In the genomic region with DNA sequence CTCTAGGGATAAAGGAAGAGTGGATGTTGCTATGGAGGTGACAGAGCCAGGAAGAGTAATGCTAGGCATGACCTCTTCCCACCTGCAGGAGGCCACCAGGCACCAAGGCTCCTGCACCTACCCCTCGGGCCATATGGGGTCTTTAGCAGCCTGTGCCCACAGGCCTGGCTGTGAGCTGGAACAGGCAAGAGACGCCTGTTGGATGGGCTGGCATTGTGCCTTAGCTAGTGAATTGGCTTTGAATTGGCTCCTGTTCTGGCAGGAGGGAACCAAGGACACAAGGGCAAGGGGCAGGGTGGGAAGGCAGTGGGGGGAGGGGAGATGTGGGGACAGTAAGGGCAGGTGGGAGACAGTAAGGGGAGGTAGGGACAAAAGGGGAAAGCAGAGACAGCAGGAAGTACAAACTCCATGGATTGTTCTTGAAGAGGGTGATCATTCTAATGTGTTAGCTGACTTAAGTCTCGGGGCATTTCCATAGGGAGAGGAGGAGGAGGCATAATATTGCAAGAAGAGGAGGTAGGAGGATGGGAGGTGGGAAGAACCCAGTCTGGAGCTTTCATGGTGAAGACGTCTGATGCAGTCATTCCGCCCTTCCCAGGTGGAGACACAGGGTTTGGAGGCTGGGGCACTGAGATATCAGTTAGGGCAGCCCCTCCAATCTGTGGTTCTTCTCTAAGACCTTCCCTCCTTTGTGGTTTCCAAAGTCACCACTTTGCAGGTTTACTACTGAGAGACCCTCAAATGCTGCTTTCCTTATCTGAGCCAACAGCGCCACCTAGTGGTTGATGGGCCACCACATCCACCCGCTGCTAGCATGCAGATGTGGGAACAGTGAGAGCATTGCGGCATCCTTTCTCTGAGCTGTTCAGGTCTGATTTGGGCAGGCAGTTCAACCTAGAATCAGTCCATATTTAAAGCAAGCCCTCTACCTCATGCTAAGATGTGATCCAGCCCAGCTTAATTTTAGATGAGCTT, we compare ENCODE assay signal across 8 mouse cellular contexts.
A peak's percentile ranks its signal among the peaks of the same experiment; 100 is the strongest.
DNase-seq lines count a peak whose midpoint lies in the region; ATAC-seq lines count a peak whose summit lies in the region.

No protein-coding gene starts in this region.

- no peak overlapping the region for H3K4me2 ChIP-seq in liver, embryonic 11.5 days
- no peak overlapping the region for H3K4me2 ChIP-seq in neural tube, embryonic 13.5 days

- WGBS in liver, embryonic 11.5 days = 28% methylated on average over 8 of the region's 8 CpGs
- WGBS in neural tube, embryonic 13.5 days = 21% methylated on average over 8 of the region's 8 CpGs

- H3K36me3 ChIP-seq in liver, embryonic 11.5 days (ENCODE audit: control insufficient read depth, insufficient read depth, low read length) = no peaks in the 10 kb centered on the region
- peaks cover 39% of the 10 kb centered on the region for H3K36me3 ChIP-seq in neural tube, embryonic 13.5 days

- no peak overlapping the region for H3K27ac ChIP-seq in liver, embryonic 11.5 days (ENCODE audit: low read depth, low read length)
- H3K27ac ChIP-seq in neural tube, embryonic 13.5 days (replicated peaks) = peak overlapping the region; percentile 46

- H3K9me3 ChIP-seq in liver, embryonic 11.5 days (ENCODE audit: control insufficient read depth, low read length) = no peaks in the 10 kb centered on the region
- no peaks in the 10 kb centered on the region for H3K9me3 ChIP-seq in neural tube, embryonic 13.5 days

- H3K4me3 ChIP-seq in liver, embryonic 11.5 days (ENCODE audit: low read depth, low read length) = no peak overlapping the region
- no peak overlapping the region for H3K4me3 ChIP-seq in neural tube, embryonic 13.5 days

- peak; percentile 80 for ATAC-seq in granulocyte monocyte progenitor cell, adult 5-6 weeks (replicated peaks; ENCODE audit: poor library complexity, severe bottlenecking)
- ATAC-seq in liver, embryonic 11.5 days (replicated peaks; ENCODE audit: low FRiP score) = no peak
- ATAC-seq in neural tube, embryonic 13.5 days (ENCODE audit: low read depth) = peak; percentile 90

- H3K27me3 ChIP-seq in liver, embryonic 11.5 days (replicated peaks; ENCODE audit: control insufficient read depth, insufficient read depth, low read length) = no peaks in the 10 kb centered on the region
- no peaks in the 10 kb centered on the region for H3K27me3 ChIP-seq in neural tube, embryonic 13.5 days

- H3K4me1 ChIP-seq in liver, embryonic 11.5 days (replicated peaks; ENCODE audit: control insufficient read depth, insufficient read depth, low read length) = no peaks in the 10 kb centered on the region
- H3K4me1 ChIP-seq in neural tube, embryonic 13.5 days (replicated peaks) = peaks cover 29% of the 10 kb centered on the region

- DNase-seq in B cell, adult 2 months = peak; percentile 57 to 58
- peak; percentile 45 for DNase-seq in adrenal gland, adult 2 months
- peak; percentile 96 for DNase-seq in embryo, embryonic 10 days (ENCODE audit: low spot score)
- peak; percentile 71 for DNase-seq in kidney, postnatal 14 days
- peak; percentile 60 for DNase-seq in liver, embryonic 11.5 days (ENCODE audit: low spot score)
- DNase-seq in thymus, adult 18-20 months = peak; percentile 21

- no peak overlapping the region for H3K9ac ChIP-seq in liver, embryonic 11.5 days (ENCODE audit: low read depth, low read length)
- H3K9ac ChIP-seq in neural tube, embryonic 13.5 days = no peak overlapping the region

Comparison
In these comparisons a context has a peak if more than half of its experiments do, and no peak if none do; other contexts are left out.
1. DNase-seq: peak in every context shown above with its lines; median percentile 96 in embryo, embryonic 10 days; 71 in kidney, postnatal 14 days; 60 in liver, embryonic 11.5 days; 58 in B cell, adult 2 months; 45 in adrenal gland, adult 2 months; 21 in thymus, adult 18-20 months.